Mouse (Mus musculus): ENCODE measurements at regions not wholly inside any gene's neighbourhood (a gene's known extent, or its start where the extent isn't known, plus 50 kb on each side); places are given as distances from the start of the nearest gene placed in this dataset.
A peak's percentile ranks its signal among the peaks of the same experiment; 100 is the strongest.

GRCm38 (mm10) chr14:8867641-8868040 lies 201.6 kb upstream of the 4930452B06Rik start:
- no peak for DNase-seq (ENCODE audit: low spot score)

GRCm38 (mm10) chr14:8851572-8851971 lies 185.5 kb upstream of the 4930452B06Rik start:
- no peak for DNase-seq (ENCODE audit: low spot score)

- DNase-seq (ENCODE audit: low spot score): no peak
These were observed 184.2 kb upstream of the 4930452B06Rik start for GRCm38 (mm10) chr14:8850208-8850607.

GRCm38 (mm10) chr14:8833516-8833915 lies 167.5 kb upstream of the 4930452B06Rik start:
- no peak for DNase-seq (ENCODE audit: low spot score)

GRCm38 (mm10) chr14:8800217-8800616 lies 134.2 kb upstream of the 4930452B06Rik start:
- DNase-seq (ENCODE audit: low spot score): peak; percentile 8

GRCm38 (mm10) chr14:8789348-8789747 lies 123.3 kb upstream of the 4930452B06Rik start:
- no peak for DNase-seq (ENCODE audit: low spot score)

GRCm38 (mm10) chr14:8760541-8760940 lies 94.5 kb upstream of the 4930452B06Rik start:
- DNase-seq (ENCODE audit: low spot score): no peak

GRCm38 (mm10) chr14:8736831-8737230 lies 70.8 kb upstream of the 4930452B06Rik start:
- DNase-seq (ENCODE audit: low spot score): no peak

- no peak for DNase-seq (ENCODE audit: low spot score)
These were observed 67.2 kb upstream of the 4930452B06Rik start for GRCm38 (mm10) chr14:8733261-8733660.

- DNase-seq (ENCODE audit: low spot score): no peak
These were observed 61.3 kb upstream of the 4930452B06Rik start for GRCm38 (mm10) chr14:8727364-8727763.

Measured in ovary, postnatal 36 days (tissue).